Mouse (Mus musculus) R1 (cell line): ENCODE measurements around the gene Nfib.

Experiments
- DNase-seq: peaks from one replicate; pipeline ENCODE4 v3.0.0-alpha.2; 2018; ENCODE audit warnings: low read depth, low spot score

The Nfib gene

DNA sequence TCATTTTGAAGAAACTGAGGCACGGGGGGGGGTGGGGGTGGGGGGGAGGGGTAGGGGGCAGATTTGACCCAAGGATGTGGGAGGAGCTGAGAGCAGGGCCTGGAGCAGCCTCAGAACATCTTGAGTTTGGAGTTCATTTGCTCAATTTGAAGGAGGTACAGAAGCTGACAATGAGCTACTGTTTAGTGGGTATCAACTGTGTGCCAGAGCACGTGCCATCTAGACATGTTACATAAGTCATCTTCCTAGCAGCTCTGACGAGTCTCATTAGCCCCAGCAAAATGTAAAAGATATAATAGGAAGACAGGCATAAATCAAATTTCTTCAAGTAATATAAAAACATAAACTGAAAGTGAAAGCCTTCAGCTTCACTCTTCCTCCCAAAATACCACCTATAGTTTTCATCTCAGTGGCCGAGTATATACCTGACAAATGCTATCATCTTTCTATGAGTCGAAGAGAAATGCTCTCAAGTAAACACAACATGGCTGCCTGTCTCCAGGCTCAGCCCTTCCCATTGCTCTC lies 165.0 kb downstream of the Nfib start:
- DNase-seq = no peak

DNA sequence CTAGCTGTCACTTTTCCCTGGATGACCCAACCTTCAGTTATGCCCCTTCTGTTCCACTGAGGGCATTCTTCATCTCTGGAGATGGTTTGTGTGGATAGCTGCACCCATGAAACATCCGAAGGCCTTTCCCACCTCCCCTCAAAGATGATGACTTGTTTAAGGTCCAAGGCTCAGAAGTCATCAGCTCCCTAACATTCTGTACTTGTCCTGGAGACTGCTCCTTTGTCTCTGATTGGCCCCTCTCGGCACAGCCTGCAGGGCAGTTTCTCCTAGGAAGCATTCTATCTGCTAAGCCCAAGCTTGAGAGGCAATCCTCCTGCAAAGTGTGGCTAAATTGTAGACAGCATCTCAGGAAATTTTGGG lies 165.5 kb downstream of the Nfib start:
- DNase-seq = no peak

DNA sequence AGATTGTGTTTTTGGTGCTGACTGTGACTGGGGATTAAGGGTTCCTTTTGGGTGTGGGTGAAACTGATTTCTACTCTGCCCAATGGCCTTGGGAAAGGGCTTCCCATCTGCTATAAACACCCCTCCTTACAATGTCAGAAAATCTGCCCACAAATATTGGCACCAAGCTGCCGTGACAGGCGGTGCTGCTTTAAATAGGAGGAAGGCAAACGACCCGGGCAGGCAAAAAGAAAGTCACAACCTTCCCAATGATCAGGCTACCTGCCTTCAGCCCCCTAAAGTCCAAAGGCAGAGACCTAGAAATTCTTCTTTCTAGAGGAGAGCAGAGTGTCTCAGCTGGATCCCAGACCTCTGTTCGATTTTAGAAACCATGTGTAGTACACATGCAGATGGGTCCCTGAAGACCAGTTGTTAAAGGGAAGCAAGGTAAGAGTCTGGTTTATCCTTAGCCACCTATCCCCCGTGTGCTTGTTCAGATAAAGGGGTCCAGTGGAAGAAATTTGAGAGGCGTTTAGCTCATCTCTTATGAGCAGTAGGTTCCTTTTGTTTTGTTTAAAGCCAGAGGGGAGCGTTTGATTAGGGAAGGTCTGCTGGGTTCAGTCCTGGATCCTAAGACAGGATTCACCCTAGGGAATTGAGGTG lies 166.0 kb downstream of the Nfib start:
- DNase-seq = no peak

DNA sequence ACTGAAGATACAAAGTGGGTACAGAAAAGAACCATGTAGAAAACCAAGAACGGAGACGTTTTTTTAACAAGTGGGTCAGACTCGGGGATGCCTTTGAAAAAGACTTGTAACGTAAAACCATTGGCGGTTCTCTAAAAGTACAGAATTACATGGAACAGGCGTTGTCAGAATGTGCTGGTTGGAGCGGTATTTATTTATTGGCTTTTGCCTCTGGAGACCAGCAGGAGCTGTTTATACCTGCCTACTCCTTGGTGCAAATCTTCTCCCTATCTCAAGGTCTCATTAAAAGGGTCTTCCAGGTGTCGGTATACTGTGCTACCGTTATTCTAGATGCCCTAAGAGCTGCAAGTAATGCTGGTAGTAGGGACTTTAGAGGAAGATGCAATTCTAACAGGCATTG lies 166.7 kb downstream of the Nfib start:
- DNase-seq = no peak

DNA sequence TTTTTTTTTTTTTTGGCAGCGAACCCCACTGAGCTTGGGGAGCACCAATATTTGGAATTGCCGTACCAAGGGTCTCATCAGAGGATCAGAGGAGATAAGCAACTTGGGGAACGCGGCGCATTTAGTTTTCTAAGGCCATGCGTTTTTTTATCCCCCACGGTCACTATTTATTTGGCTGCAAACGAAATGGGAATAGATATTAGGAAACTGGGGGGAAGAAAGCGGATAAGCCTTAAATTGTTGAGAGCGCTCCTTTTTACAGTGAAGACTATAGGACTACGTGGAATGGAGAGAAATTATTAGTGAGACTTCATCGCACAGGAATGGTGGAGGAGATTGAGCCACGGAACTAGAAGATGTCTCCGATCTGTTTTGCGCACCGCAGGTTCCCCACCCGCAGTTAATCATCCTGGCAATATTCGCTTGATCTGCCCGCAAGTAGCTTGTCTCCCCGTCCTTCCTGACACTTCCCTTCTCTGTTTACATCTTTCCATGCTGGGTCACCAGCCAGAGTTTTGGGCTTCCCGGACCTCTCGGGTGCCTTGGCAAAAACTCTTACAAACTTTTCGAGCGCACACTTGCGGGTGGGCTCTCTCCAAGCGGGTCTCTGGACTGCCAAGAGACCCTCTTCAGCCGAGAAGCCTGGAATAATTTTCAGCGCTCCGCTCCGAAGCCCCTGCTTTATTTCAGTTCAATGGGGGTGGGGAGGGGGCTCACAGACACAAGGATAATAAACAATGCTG lies 167.3 kb downstream of the Nfib start:
- DNase-seq = no peak

- DNase-seq = peak; percentile 67
Measured at GRCm38 (mm10) chr4:82537279-82537967, 168.1 kb downstream of the Nfib start.

DNA sequence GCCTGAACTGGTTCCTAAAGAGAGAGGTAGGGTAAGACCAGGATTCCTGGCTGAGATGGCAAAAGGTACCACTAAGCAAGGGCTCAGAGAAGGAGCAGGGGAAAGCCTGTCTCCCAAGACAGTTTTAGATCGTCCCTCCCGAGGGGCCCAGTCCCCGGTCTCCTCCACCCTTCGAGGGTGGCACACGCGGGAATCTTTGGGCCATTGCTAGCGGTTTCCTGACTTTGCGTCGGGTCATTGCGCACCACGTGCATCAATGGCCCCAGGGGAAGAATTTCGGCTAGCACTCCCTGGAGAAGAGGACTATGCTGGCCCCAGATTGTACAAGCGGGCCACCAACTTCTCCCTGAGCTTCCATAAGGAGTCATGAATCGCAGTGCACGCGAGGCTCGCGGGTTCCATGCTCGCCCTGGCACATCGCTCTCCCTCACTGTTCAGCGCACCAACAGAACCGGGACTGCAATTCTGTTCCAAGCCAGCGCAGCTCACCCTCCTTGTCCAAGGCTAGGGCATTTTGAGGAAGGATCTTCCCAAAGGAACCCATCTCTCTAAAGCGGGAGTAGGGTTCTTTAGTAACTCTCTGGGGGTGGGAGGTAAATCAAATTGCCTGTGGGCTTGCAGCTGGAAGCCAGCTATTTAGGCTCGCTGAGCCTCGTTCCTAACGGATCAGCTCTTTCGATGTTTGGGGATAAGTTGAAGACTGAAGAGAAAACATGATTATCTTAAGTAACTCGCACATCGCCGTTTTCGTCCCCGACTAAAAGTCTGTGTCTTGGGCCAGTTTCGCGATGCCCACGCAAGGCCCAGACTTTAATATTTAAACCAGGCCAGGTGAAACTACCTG lies 168.9 kb downstream of the Nfib start:
- peak; percentile 35 for DNase-seq

GRCm38 (mm10) chr4:82535606-82536434 lies 169.7 kb downstream of the Nfib start:
- no peak for DNase-seq

- DNase-seq = no peak
Measured at GRCm38 (mm10) chr4:82533231-82533630, 172.3 kb downstream of the Nfib start.

DNA sequence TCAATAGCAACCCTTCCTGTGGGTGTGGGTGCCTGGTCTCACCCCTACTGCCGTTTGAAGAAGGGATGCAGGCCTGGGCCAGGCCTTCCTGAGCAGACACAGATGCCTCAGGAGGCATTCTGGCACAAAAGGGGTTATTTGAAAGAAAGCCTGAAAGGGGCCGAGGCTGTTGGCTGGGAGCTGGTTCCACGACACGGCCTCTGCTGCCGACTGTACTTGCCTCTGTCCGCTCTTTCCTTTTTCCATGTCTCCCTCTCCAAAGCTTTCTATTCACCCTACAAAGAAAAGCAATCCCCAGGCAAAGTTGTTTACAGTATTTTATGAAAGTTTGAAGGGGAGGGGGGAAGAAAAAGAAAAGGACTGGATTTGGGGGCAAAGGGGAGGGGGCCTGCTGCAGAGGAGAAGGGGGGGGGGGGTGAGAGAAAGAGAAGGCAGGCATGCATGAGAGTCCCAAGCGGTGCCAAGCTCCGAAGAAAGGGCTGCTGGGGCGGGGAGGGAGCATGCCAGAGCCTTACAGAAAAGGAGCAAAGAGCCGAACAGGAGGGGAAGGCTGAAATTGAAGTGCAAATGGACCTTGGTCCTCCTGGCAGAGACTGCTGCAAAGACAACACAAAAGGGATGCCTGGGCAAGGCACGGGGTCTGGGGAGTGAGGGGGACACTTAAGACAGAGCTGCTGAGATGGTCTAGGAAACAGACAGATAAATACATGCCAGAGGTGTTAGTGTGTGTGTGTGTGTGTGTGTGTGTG lies 172.9 kb downstream of the Nfib start:
- DNase-seq = no peak

GRCm38 (mm10) chr4:82531977-82532376 lies 173.6 kb downstream of the Nfib start:
- no peak for DNase-seq

DNA sequence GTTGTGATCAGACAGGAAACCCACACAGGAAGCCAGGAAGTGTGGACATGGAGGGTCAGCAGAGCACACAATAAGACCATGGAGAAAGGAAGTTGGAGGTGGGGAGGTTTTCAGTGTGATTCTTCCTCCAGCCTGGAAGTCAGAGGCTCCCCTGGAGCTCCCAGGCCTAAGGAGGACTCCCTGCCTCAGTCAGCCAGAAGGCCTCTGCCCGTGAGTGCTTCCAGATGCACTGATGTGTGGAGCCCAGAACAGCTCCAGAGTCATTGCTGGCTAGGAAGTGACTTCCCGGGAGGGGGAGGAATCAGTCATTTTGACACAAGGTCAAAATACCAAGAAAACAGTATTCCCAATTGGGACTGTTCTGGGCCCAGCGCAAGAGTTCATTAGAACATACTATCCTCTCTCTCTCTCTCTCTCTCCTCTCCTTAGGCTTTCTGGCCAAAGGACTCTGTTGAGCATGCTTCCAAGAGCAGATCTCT lies 174.6 kb downstream of the Nfib start:
- no peak for DNase-seq

DNA sequence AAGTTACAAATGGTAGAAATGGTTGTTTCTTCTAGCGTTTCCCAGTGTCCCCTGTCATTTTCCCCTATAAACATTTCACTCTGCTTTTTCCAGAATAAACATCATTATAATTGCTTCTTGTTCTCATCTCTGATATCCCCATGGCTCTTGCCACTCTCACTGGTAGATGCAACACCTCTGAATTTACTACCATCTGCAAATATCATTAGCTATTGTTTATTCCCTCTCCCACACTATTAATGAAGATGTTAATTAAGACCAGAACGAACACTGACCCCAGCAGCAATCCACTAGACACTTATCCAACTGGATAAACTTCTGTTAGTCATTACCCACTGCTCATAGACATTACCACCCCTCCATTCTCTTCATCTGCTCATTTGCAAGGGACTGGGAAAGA lies 176.6 kb downstream of the Nfib start:
- DNase-seq = no peak

DNA sequence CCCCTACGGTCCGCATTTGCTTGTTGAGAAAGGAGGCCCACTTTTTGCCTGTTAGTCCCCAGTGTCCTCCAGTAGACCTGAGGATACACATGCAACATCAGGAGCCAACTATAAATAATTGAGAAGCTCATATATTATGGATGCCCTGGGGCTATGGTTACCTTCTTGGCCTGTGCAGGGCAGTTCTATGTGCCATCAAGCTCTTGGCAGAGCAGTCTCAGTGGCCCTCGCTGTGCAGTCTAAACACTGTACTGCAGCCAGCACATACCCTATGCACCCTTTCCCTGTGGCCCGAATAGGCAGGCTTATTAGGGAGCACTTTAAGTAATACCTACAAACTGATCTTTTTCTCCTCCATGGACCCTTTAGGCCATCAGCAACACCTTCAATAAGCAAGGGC lies 185.6 kb downstream of the Nfib start:
- DNase-seq = no peak

DNA sequence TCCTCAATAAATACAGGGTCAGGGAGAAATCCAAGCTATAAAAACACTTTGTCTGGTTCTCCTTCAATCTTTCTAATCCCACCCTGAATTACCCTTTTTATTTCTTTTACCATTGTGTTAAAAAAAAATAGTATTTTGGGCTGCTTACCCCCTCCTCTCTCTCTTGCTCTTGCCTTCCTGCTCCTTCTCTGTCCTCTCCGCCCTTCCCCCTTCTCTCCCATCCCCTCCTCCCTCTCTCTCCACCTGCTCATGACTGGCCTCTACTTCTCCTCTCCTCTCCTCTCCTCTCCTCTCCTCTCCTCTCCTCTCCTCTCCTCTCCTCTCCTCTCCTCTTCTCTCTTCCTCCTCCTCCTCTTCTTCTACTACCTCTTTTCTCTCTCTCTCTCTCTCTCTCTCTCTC lies 187.4 kb downstream of the Nfib start:
- DNase-seq = no peak

DNA sequence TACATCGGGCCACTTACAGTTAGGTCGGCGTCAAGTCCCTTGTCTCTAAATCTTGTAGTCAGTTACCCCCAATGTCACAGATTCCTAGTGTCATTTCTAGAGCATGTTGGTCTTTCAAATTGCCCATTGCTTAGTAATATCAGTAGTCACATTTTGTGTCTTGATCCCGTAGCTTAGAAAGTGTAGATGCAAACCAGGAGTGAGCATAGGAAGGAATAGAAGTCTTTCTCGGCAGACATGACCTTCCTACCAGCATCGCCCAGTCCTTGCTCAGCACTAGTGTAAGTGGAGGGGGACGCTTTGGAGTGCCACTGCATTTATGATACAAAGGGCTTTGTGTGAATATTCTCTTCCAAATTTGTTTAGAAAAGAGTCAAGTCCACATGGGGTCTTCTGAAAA lies 188.2 kb downstream of the Nfib start:
- no peak for DNase-seq

GRCm38 (mm10) chr4:82516211-82516795 lies 189.2 kb downstream of the Nfib start:
- DNase-seq = no peak

GRCm38 (mm10) chr4:82514921-82515320 lies 190.6 kb downstream of the Nfib start:
- DNase-seq = no peak

DNA sequence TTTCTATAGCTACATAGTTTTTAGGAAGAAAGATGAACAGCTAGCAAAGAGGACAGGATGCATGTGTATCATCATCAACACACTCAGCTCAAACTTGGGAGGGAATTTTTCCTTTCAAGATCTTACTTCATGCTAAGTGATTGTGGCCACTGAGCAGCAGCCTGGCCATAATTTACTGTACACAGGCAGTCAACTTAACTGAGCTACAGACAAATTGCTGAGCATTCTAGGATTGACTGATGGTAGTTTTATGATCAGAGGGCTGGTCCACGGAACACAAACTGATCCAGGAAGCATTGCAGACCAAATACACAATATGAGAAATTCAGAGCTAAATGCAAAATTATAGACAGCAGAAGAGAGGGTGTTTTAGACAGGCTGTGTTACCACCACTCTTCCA lies 191.2 kb downstream of the Nfib start:
- DNase-seq = no peak

GRCm38 (mm10) chr4:82513426-82513750 lies 192.2 kb downstream of the Nfib start:
- no peak for DNase-seq
